Mouse (Mus musculus): ENCODE results near the gene Gm28845. TPM values are rescaled to one million over a fixed set of nuclear protein-coding genes. Genes with fewer than 3 reads are reported as not detected.
A peak's percentile ranks its signal among the peaks of the same experiment; 100 is the strongest.

Gm28845 gene
- total RNA-seq (2021), result 1 to 10 TPM; 1.4 to 1.7 TPM

- intact Hi-C loops (cut with DNase I), result no loop called here
These were observed at the start of gene Gm28845 for GRCm38 (mm10) chr1:65119438-65119837. Gene Gm28845, minus strand, starts transcription at chr1:65119558.

GRCm38 (mm10) chr1:65167496-65167895, 48.1 kb upstream of the Gm28845 start:
- DNase-seq (ENCODE audit: extremely low spot score in 1 of 2, low spot score in 2 of 2), result no peak
- intact Hi-C loops (cut with DNase I), result no loop called here

More at GRCm38 (mm10) chr1:65119438-65119837, at the start of gene Gm28845:
- no peak for DNase-seq (ENCODE audit: extremely low spot score in 1 of 2, low spot score in 2 of 2)

- DNase-seq (ENCODE audit: extremely low spot score in 1 of 2, low spot score in 2 of 2), result no peak
- intact Hi-C loops (cut with DNase I), result loop anchor here (5.0 kb wide), 1 partner anchor 115 kb away; no protein-coding TSS in a partner anchor
These were observed 42.9 kb upstream of the Gm28845 start for GRCm38 (mm10) chr1:65162210-65162609.

- intact Hi-C loops (cut with DNase I), result no loop called here
- DNase-seq (ENCODE audit: extremely low spot score in 1 of 2, low spot score in 2 of 2), result no peak
These were observed 36.8 kb upstream of the Gm28845 start for GRCm38 (mm10) chr1:65156111-65156510.

- intact Hi-C loops (cut with DNase I), result no loop called here
- DNase-seq (ENCODE audit: extremely low spot score in 1 of 2, low spot score in 2 of 2), result no peak
These were observed 35.5 kb upstream of the Gm28845 start for GRCm38 (mm10) chr1:65154814-65155213.

GRCm38 (mm10) chr1:65147971-65148370, 28.6 kb upstream of the Gm28845 start:
- DNase-seq (ENCODE audit: extremely low spot score in 1 of 2, low spot score in 2 of 2), result no peak
- intact Hi-C loops (cut with DNase I), result no loop called here

- no peak for DNase-seq (ENCODE audit: extremely low spot score in 1 of 2, low spot score in 2 of 2)
- intact Hi-C loops (cut with DNase I), result no loop called here
These were observed 28.0 kb upstream of the Gm28845 start for GRCm38 (mm10) chr1:65147326-65147725.

GRCm38 (mm10) chr1:65146601-65147000, 27.2 kb upstream of the Gm28845 start:
- DNase-seq (ENCODE audit: extremely low spot score in 1 of 2, low spot score in 2 of 2), result no peak
- intact Hi-C loops (cut with DNase I), result no loop called here

GRCm38 (mm10) chr1:65144783-65145182, 25.4 kb upstream of the Gm28845 start:
- intact Hi-C loops (cut with DNase I), result no loop called here
- DNase-seq (ENCODE audit: extremely low spot score in 1 of 2, low spot score in 2 of 2), result no peak

- intact Hi-C loops (cut with DNase I), result no loop called here
- DNase-seq (ENCODE audit: extremely low spot score in 1 of 2, low spot score in 2 of 2), result no peak
These were observed 18.2 kb upstream of the Gm28845 start for GRCm38 (mm10) chr1:65137560-65137959.

GRCm38 (mm10) chr1:65132833-65133232, 13.5 kb upstream of the Gm28845 start:
- intact Hi-C loops (cut with DNase I), result no loop called here
- DNase-seq (ENCODE audit: extremely low spot score in 1 of 2, low spot score in 2 of 2), result no peak

- intact Hi-C loops (cut with DNase I), result no loop called here
- DNase-seq (ENCODE audit: extremely low spot score in 1 of 2, low spot score in 2 of 2), result no peak
These were observed 12.3 kb upstream of the Gm28845 start for GRCm38 (mm10) chr1:65131671-65132070.

GRCm38 (mm10) chr1:65130226-65130625, 10.9 kb upstream of the Gm28845 start:
- intact Hi-C loops (cut with DNase I), result no loop called here
- DNase-seq (ENCODE audit: extremely low spot score in 1 of 2, low spot score in 2 of 2), result no peak

- DNase-seq (ENCODE audit: extremely low spot score in 1 of 2, low spot score in 2 of 2), result no peak
- intact Hi-C loops (cut with DNase I), result no loop called here
These were observed 10.3 kb upstream of the Gm28845 start for GRCm38 (mm10) chr1:65129634-65130180.

GRCm38 (mm10) chr1:65122574-65123372, 3.4 kb upstream of the Gm28845 start, which contains the start of gene D630023F18Rik:
Gene D630023F18Rik, minus strand, starts transcription at chr1:65123214.
- DNase-seq (ENCODE audit: extremely low spot score in 1 of 2, low spot score in 2 of 2), result peak in 1 of 2 experiments; percentile 12
- intact Hi-C loops (cut with DNase I), result no loop called here

- intact Hi-C loops (cut with DNase I), result no loop called here
- DNase-seq (ENCODE audit: extremely low spot score in 1 of 2, low spot score in 2 of 2), result no peak
These were observed 1.0 kb downstream of the Gm28845 start for GRCm38 (mm10) chr1:65118150-65118913.

- intact Hi-C loops (cut with DNase I), result loop anchor here (2.0 kb wide), 1 partner anchor 65 kb away; no protein-coding TSS in a partner anchor
These were observed 5.7 kb downstream of the Gm28845 start for GRCm38 (mm10) chr1:65113536-65114172.

GRCm38 (mm10) chr1:65112807-65113196, 6.6 kb downstream of the Gm28845 start:
- intact Hi-C loops (cut with DNase I), result loop anchor here (2.0 kb wide), 1 partner anchor 66 kb away; no protein-coding TSS in a partner anchor
- no peak for DNase-seq (ENCODE audit: extremely low spot score in 1 of 2, low spot score in 2 of 2)

More at GRCm38 (mm10) chr1:65113536-65114172, 5.7 kb downstream of the Gm28845 start:
- DNase-seq (ENCODE audit: extremely low spot score in 1 of 2, low spot score in 2 of 2), result no peak

Data from left cerebral cortex, postnatal 10 days (tissue).